Mouse (Mus musculus): ENCODE results near the gene Gm2042. TPM values are rescaled to one million over a fixed set of nuclear protein-coding genes. Genes with fewer than 3 reads are reported as not detected.
"Not testable (repeated sequence)": the region's sequence is repeated elsewhere in the genome, so short reads cannot be mapped to it uniquely, and the experiment has no call there.

The Gm2042 gene
- not detected in 2 replicates for polyA plus RNA-seq (2015; fragmentation: Nextera tagmentation; extraction: Ambion mirVana)

DNA sequence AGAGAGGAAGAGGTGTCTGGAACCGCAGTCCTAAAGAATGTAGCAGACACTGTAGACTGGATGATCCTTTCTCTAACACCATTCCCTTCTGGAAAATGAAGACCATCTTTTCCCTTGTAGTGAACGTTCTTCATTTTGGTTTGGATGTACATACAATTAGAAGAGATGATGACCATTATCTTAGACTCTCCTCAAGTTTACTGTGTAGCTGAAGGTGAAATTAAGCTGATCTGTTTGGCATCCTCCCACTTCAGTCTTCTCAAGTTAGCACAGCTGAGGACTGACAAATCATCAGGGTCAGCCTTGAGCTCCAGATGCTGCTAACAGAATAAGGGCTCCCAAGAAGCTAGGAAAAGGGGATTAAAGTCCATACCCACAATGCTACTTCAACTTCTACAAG lies at the start of gene Gm2042:
Gene Gm2042 (plus strand): TSS at position 301 of the 400 bp plus-strand sequence.
- H3K36me3 ChIP-seq (ENCODE audit: control insufficient read depth, insufficient read depth); H3K4me2 ChIP-seq (ENCODE audit: low read length); H3K27ac ChIP-seq (ENCODE audit: low read length); ATAC-seq; H3K4me3 ChIP-seq (replicated peaks; ENCODE audit: low read length); H3K27me3 ChIP-seq (replicated peaks; ENCODE audit: control insufficient read depth, insufficient read depth, low read length); H3K4me1 ChIP-seq (replicated peaks; ENCODE audit: control insufficient read depth, insufficient read depth, low read length); H3K9me3 ChIP-seq (ENCODE audit: control insufficient read depth, low read length); H3K9ac ChIP-seq (replicated peaks; ENCODE audit: low read depth, low read length): not testable (repeated sequence)
- 90% methylated on average over 2 of the region's 2 CpGs for WGBS

- H3K4me1 ChIP-seq (replicated peaks; ENCODE audit: control insufficient read depth, insufficient read depth, low read length); H3K27me3 ChIP-seq (replicated peaks; ENCODE audit: control insufficient read depth, insufficient read depth, low read length); H3K9ac ChIP-seq (replicated peaks; ENCODE audit: low read depth, low read length); H3K27ac ChIP-seq (ENCODE audit: low read length); H3K9me3 ChIP-seq (ENCODE audit: control insufficient read depth, low read length); H3K4me3 ChIP-seq (replicated peaks; ENCODE audit: low read length); ATAC-seq; H3K36me3 ChIP-seq (ENCODE audit: control insufficient read depth, insufficient read depth); H3K4me2 ChIP-seq (ENCODE audit: low read length): not testable (repeated sequence)
- WGBS: 79% methylated on average over 2 of the region's 2 CpGs
Observed at GRCm38 (mm10) chr12:87919721-87920120, 34.2 kb upstream of the Gm2042 start, which contains the start of gene Gm2035. Gene Gm2035, minus strand, starts transcription at chr12:87919857.

DNA sequence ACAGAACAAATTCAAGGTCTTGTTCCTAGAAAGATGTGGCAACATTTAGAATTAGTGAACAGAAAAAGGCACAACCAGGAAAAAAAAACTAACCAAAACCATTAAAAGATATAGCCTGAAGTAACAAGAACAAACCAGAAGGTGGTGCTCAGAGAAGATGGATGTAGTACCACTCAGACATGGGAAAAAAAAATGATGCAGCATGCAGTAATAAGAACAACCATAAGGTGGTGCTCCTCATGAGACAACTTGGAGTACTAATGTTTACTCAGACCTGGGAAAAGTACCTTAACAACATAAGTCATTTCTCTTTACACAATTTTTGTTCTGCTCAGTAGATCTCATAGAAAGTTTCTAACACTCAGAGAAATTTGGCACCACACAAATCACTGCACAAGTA lies 30.1 kb downstream of the Gm2042 start:
- not testable (repeated sequence) for H3K9me3 ChIP-seq (ENCODE audit: control insufficient read depth, low read length); H3K27ac ChIP-seq (ENCODE audit: low read length); ATAC-seq; H3K4me1 ChIP-seq (replicated peaks; ENCODE audit: control insufficient read depth, insufficient read depth, low read length); H3K4me3 ChIP-seq (replicated peaks; ENCODE audit: low read length); H3K4me2 ChIP-seq (ENCODE audit: low read length); H3K36me3 ChIP-seq (ENCODE audit: control insufficient read depth, insufficient read depth); H3K9ac ChIP-seq (replicated peaks; ENCODE audit: low read depth, low read length); H3K27me3 ChIP-seq (replicated peaks; ENCODE audit: control insufficient read depth, insufficient read depth, low read length)

GRCm38 (mm10) chr12:88004118-88004517 lies 50.2 kb downstream of the Gm2042 start:
- not testable (repeated sequence) for H3K4me3 ChIP-seq (replicated peaks; ENCODE audit: low read length); H3K9ac ChIP-seq (replicated peaks; ENCODE audit: low read depth, low read length); H3K27me3 ChIP-seq (replicated peaks; ENCODE audit: control insufficient read depth, insufficient read depth, low read length); H3K27ac ChIP-seq (ENCODE audit: low read length); H3K36me3 ChIP-seq (ENCODE audit: control insufficient read depth, insufficient read depth); H3K4me1 ChIP-seq (replicated peaks; ENCODE audit: control insufficient read depth, insufficient read depth, low read length); H3K4me2 ChIP-seq (ENCODE audit: low read length); ATAC-seq; H3K9me3 ChIP-seq (ENCODE audit: control insufficient read depth, low read length)
- 75% methylated on average over 3 of the region's 3 CpGs for WGBS

Other genes starting within 250 kb of the Gm2042 start
- not detected in 2 replicates for gene Gm21319, start 178.3 kb upstream of the Gm2042 start, polyA plus RNA-seq (2015; fragmentation: Nextera tagmentation; extraction: Ambion mirVana)
- not detected in 2 replicates for gene Gm21936, start 158.6 kb upstream of the Gm2042 start, polyA plus RNA-seq (2015; fragmentation: Nextera tagmentation; extraction: Ambion mirVana)
- not detected in 2 replicates for gene BB287469, start 137.5 kb upstream of the Gm2042 start, polyA plus RNA-seq (2015; fragmentation: Nextera tagmentation; extraction: Ambion mirVana)
- gene Gm2001, start 111.7 kb upstream of the Gm2042 start, polyA plus RNA-seq (2015; fragmentation: Nextera tagmentation; extraction: Ambion mirVana): not detected in 2 replicates
- gene Gm2016, start 80.0 kb upstream of the Gm2042 start, polyA plus RNA-seq (2015; fragmentation: Nextera tagmentation; extraction: Ambion mirVana): not detected in 2 replicates
- not detected in 2 replicates for gene Gm2022, start 58.7 kb upstream of the Gm2042 start, polyA plus RNA-seq (2015; fragmentation: Nextera tagmentation; extraction: Ambion mirVana)
- not detected in 2 replicates for gene Gm2035, start 34.2 kb upstream of the Gm2042 start, polyA plus RNA-seq (2015; fragmentation: Nextera tagmentation; extraction: Ambion mirVana)
- not detected in 2 replicates for gene Gm2075, start 57.8 kb downstream of the Gm2042 start, polyA plus RNA-seq (2015; fragmentation: Nextera tagmentation; extraction: Ambion mirVana)
- not detected in 2 replicates for gene Gm6803, start 64.7 kb downstream of the Gm2042 start, polyA plus RNA-seq (2015; fragmentation: Nextera tagmentation; extraction: Ambion mirVana)
- gene Gm2056, start 72.9 kb downstream of the Gm2042 start, polyA plus RNA-seq (2015; fragmentation: Nextera tagmentation; extraction: Ambion mirVana): not detected in 2 replicates
- not detected in 2 replicates for gene Gm16368, start 129.6 kb downstream of the Gm2042 start, polyA plus RNA-seq (2015; fragmentation: Nextera tagmentation; extraction: Ambion mirVana)
- not detected in 2 replicates for gene Gm10436, start 228.0 kb downstream of the Gm2042 start, polyA plus RNA-seq (2015; fragmentation: Nextera tagmentation; extraction: Ambion mirVana)